Mouse (Mus musculus): ENCODE results near the gene Pank4. TPM values are rescaled to one million over a fixed set of nuclear protein-coding genes. Genes with fewer than 3 reads are reported as not detected.

Gene Pank4
- polyA plus RNA-seq, 1 experiment = not detected

GRCm38 (mm10) chr4:154980110-154980509 lies 16.2 kb downstream of the Pank4 start:
- WGBS = 92% methylated on average over 4 of the region's 4 CpGs
- TF ChIP-seq POLR2A (IDR thresholded peaks at IDR 0.05; ENCODE audit: insufficient read depth, low read depth, low read length) = no peak
- TF ChIP-seq CTCF (IDR thresholded peaks at IDR 0.05; ENCODE audit: insufficient read depth, low read depth, low read length) = peak; percentile 18; the same call in 1 of the 2 replicates

GRCm38 (mm10) chr4:154981076-154981475 lies 17.2 kb downstream of the Pank4 start:
- H3K4me3 ChIP-seq (ENCODE audit: insufficient read depth, low read depth, low read length) = no peak overlapping the region
- 84% methylated on average over 6 of the region's 6 CpGs for WGBS
- no peak overlapping the region for H3K27ac ChIP-seq (ENCODE audit: insufficient read depth, low read depth, low read length)
- TF ChIP-seq POLR2A (IDR thresholded peaks at IDR 0.05; ENCODE audit: insufficient read depth, low read depth, low read length) (no peak), CTCF (IDR thresholded peaks at IDR 0.05; ENCODE audit: insufficient read depth, low read depth, low read length) (no peak)
- peaks cover 15% of the 10 kb centered on the region for H3K4me1 ChIP-seq (ENCODE audit: control insufficient read depth, insufficient read depth, low read length)

More at GRCm38 (mm10) chr4:154980110-154980509, 16.2 kb downstream of the Pank4 start:
- Histone ChIP-seq H3K27ac (ENCODE audit: insufficient read depth, low read depth, low read length) (no peak overlapping the region), H3K4me1 (ENCODE audit: control insufficient read depth, insufficient read depth, low read length) (peaks cover 8% of the 10 kb centered on the region), H3K4me3 (ENCODE audit: insufficient read depth, low read depth, low read length) (no peak overlapping the region)

DNA sequence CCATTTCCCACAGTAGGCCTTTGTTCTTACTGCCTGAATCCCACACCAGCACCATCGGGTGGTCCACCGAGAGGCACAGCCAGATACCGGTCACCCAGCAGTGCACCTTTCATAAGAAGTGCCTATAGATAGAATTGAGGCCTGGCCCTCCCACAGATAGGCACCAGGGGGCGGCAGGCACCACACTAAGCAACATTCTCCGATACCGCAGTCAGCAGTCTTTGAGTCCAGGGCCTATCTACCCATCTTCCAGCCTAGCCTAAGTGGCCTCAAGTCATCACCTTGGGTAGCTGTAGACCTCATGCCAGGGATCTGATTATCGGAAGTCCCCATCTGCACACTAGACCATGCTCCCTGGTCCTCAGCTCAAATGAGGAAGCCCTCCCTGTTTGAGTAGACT lies 17.6 kb downstream of the Pank4 start:
- no peak overlapping the region for H3K27ac ChIP-seq (ENCODE audit: insufficient read depth, low read depth, low read length)
- H3K4me3 ChIP-seq (ENCODE audit: insufficient read depth, low read depth, low read length) = no peak overlapping the region
- no peak for TF ChIP-seq POLR2A (IDR thresholded peaks at IDR 0.05; ENCODE audit: insufficient read depth, low read depth, low read length)
- peak; percentile 65; the same call in 1 of the 2 replicates for TF ChIP-seq CTCF (IDR thresholded peaks at IDR 0.05; ENCODE audit: insufficient read depth, low read depth, low read length)
- H3K4me1 ChIP-seq (ENCODE audit: control insufficient read depth, insufficient read depth, low read length) = peaks cover 19% of the 10 kb centered on the region
- 27% methylated on average over 7 of the region's 7 CpGs for WGBS

DNA sequence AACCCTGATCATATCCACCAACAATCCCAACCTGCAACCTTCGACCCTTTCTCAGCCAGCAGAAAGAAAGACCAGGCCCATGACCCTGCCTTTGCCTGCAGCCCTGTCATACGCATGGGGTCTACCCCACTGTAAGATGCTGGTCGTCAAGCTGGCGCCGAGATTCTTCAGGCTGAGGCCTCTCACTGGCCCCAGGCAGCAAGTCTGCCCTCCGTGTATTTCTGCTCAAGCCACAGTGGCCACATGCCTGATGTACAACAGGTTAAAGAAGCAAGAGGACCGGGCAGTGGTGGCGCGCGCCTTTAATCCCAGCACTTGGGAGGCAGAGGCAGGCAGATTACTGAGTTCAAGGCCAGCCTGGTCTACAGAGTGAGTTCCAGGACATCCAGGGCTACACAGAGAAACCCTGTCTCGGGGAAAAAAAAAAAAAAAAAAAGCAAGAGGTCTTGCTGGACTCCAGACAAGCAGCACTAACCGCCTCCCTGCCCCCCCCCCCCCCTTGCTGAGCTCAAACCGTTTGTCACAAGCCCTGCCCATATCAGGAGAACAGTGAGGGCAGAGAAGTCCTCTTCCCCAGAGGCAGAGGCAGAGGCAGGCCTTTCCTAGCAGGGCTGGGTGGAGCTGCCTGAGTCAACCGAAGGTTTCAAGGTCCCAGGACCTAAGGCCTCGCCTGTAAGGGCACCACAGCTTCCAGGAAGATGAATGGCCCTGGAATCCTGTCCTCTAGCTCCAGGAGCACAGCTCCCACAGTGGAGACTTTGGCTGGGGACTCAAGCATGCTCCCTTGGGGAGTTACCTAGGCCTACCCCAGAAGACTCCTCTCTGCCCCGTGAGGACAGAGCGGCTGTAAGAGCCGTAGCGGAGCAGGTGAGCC lies 18.6 kb downstream of the Pank4 start:
- H3K4me3 ChIP-seq (ENCODE audit: insufficient read depth, low read depth, low read length) = no peak overlapping the region
- H3K27ac ChIP-seq (ENCODE audit: insufficient read depth, low read depth, low read length) = no peak overlapping the region
- 81% methylated on average over 18 of the region's 19 CpGs for WGBS
- H3K4me1 ChIP-seq (ENCODE audit: control insufficient read depth, insufficient read depth, low read length) = peaks cover 22% of the 10 kb centered on the region
- TF ChIP-seq CTCF (IDR thresholded peaks at IDR 0.05; ENCODE audit: insufficient read depth, low read depth, low read length) = no peak
- TF ChIP-seq POLR2A (IDR thresholded peaks at IDR 0.05; ENCODE audit: insufficient read depth, low read depth, low read length) = no peak

DNA sequence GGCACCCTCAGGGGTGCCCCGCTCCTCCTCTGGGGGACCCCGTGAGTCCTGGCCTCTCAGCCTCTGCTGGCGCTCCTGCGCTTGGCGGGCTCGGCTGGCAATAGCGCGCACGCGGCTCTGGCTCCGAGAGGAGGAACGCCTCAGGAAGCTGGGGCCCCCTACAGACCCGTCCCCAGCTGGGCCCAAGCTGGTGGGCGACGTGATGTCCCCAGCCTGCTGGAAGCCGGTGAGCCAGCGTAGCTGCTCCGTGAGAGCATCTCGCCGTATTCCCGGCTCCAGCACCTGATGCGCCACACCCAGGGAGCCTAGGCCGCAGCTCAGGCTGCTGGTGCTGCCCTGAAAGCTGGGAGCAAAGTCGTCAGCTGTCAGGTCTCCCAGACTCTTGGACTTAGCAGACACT lies 19.8 kb downstream of the Pank4 start:
- no peak overlapping the region for H3K27ac ChIP-seq (ENCODE audit: insufficient read depth, low read depth, low read length)
- peaks cover 22% of the 10 kb centered on the region for H3K4me1 ChIP-seq (ENCODE audit: control insufficient read depth, insufficient read depth, low read length)
- TF ChIP-seq POLR2A (IDR thresholded peaks at IDR 0.05; ENCODE audit: insufficient read depth, low read depth, low read length) (no peak), CTCF (IDR thresholded peaks at IDR 0.05; ENCODE audit: insufficient read depth, low read depth, low read length) (no peak)
- H3K4me3 ChIP-seq (ENCODE audit: insufficient read depth, low read depth, low read length) = no peak overlapping the region
- WGBS = 44% methylated on average over 24 of the region's 24 CpGs

- no peak for TF ChIP-seq CTCF (IDR thresholded peaks at IDR 0.05; ENCODE audit: insufficient read depth, low read depth, low read length)
- TF ChIP-seq POLR2A (IDR thresholded peaks at IDR 0.05; ENCODE audit: insufficient read depth, low read depth, low read length) = no peak
- Histone ChIP-seq H3K27ac (ENCODE audit: insufficient read depth, low read depth, low read length) (no peak overlapping the region), H3K4me3 (ENCODE audit: insufficient read depth, low read depth, low read length) (no peak overlapping the region), H3K4me1 (ENCODE audit: control insufficient read depth, insufficient read depth, low read length) (peaks cover 22% of the 10 kb centered on the region)
- WGBS = 80% methylated on average over 5 of the region's 5 CpGs
Observed at GRCm38 (mm10) chr4:154985151-154985777, 21.3 kb downstream of the Pank4 start.

DNA sequence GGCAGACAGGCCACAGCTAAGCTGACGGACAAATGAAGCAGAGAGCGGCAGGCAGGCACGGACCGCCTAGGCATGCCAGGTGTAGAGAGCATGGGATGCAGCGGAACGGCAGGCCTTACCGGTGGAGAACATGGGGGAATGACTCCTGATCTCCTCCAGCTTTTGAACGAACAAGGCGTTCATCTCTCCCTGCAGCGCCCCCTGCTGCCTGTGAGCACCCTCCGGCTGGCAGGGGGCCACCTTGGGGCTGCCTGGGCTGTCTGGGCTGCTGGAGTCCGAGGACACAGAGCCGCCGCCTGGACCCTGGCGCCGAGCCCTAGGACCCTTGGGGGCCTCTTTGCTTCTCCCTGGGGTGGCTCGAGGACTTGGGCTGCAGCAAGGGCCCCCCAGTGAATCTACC lies 22.2 kb downstream of the Pank4 start:
- Histone ChIP-seq H3K27ac (ENCODE audit: insufficient read depth, low read depth, low read length) (no peak overlapping the region), H3K4me1 (ENCODE audit: control insufficient read depth, insufficient read depth, low read length) (peaks cover 22% of the 10 kb centered on the region), H3K4me3 (ENCODE audit: insufficient read depth, low read depth, low read length) (peak overlapping the region; percentile 17; the same call in 1 of the 2 replicates)
- WGBS = 26% methylated on average over 17 of the region's 17 CpGs
- peak; percentile 77 for TF ChIP-seq CTCF (IDR thresholded peaks at IDR 0.05; ENCODE audit: insufficient read depth, low read depth, low read length)
- TF ChIP-seq POLR2A (IDR thresholded peaks at IDR 0.05; ENCODE audit: insufficient read depth, low read depth, low read length) = no peak

DNA sequence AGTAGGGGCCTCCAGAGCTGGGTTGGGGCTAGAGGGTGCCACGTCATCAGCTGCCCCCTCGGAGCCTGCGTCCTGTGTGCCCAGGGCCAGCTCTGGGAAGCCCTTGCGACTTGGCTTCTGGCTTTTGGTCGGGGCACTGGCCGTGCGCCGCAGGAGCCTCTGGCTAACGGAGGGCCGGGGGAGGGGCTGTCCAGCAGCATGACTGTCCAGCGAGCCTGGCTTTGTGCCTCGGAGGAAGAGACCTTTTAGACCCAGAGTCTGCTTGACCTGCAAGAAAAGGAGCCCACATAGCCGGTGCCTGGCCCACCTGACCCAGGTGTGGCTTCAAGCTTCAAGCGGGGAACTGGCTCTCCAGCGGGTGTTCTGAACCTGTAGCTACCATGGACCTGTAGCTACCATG lies 22.8 kb downstream of the Pank4 start:
- peaks cover 22% of the 10 kb centered on the region for H3K4me1 ChIP-seq (ENCODE audit: control insufficient read depth, insufficient read depth, low read length)
- no peak for TF ChIP-seq POLR2A (IDR thresholded peaks at IDR 0.05; ENCODE audit: insufficient read depth, low read depth, low read length)
- no peak for TF ChIP-seq CTCF (IDR thresholded peaks at IDR 0.05; ENCODE audit: insufficient read depth, low read depth, low read length)
- no peak overlapping the region for H3K27ac ChIP-seq (ENCODE audit: insufficient read depth, low read depth, low read length)
- no peak overlapping the region for H3K4me3 ChIP-seq (ENCODE audit: insufficient read depth, low read depth, low read length)
- WGBS = 79% methylated on average over 15 of the region's 15 CpGs

GRCm38 (mm10) chr4:154994876-154995275 lies 31.0 kb downstream of the Pank4 start:
- Histone ChIP-seq H3K4me3 (ENCODE audit: insufficient read depth, low read depth, low read length) (no peak overlapping the region), H3K4me1 (ENCODE audit: control insufficient read depth, insufficient read depth, low read length) (peaks cover 19% of the 10 kb centered on the region), H3K27ac (ENCODE audit: insufficient read depth, low read depth, low read length) (no peak overlapping the region)
- WGBS = 52% methylated on average over 4 of the region's 4 CpGs
- TF ChIP-seq POLR2A (IDR thresholded peaks at IDR 0.05; ENCODE audit: insufficient read depth, low read depth, low read length) = no peak
- TF ChIP-seq CTCF (IDR thresholded peaks at IDR 0.05; ENCODE audit: insufficient read depth, low read depth, low read length) = no peak

Measured in olfactory bulb, adult 2 months (tissue).